Mouse (Mus musculus): ENCODE data around the gene Hddc3.
A peak's percentile ranks its signal among the peaks of the same experiment; 100 is the strongest.
"Not testable (repeated sequence)": the region's sequence is repeated elsewhere in the genome, so short reads cannot be mapped to it uniquely, and the experiment has no call there.

Gene Hddc3

GRCm38 (mm10) chr7:80342858-80343257 is at the start of gene Hddc3:
Hddc3 (plus strand) TSS chr7:80343104.
- peak; percentile 82 to 97 for DNase-seq

GRCm38 (mm10) chr7:80294062-80294763 is 48.7 kb upstream of the Hddc3 start, which contains the start of gene Prc1:
Prc1 (plus strand) TSS chr7:80294450.
- peak; percentile 96 to 98 for DNase-seq

GRCm38 (mm10) chr7:80294764-80295648 is 47.9 kb upstream of the Hddc3 start:
- no peak for DNase-seq

- no peak for DNase-seq
Measured at GRCm38 (mm10) chr7:80296462-80296861, 46.4 kb upstream of the Hddc3 start.

- no peak for DNase-seq
Measured at GRCm38 (mm10) chr7:80297041-80297440, 45.9 kb upstream of the Hddc3 start.

- DNase-seq = no peak
Measured at GRCm38 (mm10) chr7:80298754-80299153, 44.1 kb upstream of the Hddc3 start.

- no peak for DNase-seq
Measured at GRCm38 (mm10) chr7:80299568-80299967, 43.3 kb upstream of the Hddc3 start.

GRCm38 (mm10) chr7:80301522-80301921 is 41.4 kb upstream of the Hddc3 start:
- DNase-seq = no peak

- DNase-seq = no peak
Measured at GRCm38 (mm10) chr7:80307766-80308165, 35.1 kb upstream of the Hddc3 start.

- DNase-seq = no peak
Measured at GRCm38 (mm10) chr7:80310771-80311170, 32.1 kb upstream of the Hddc3 start.

- DNase-seq = no peak
Measured at GRCm38 (mm10) chr7:80315733-80316132, 27.2 kb upstream of the Hddc3 start.

GRCm38 (mm10) chr7:80317439-80318115 is 25.3 kb upstream of the Hddc3 start:
- no peak for DNase-seq

GRCm38 (mm10) chr7:80318670-80319069 is 24.2 kb upstream of the Hddc3 start:
- DNase-seq = no peak

GRCm38 (mm10) chr7:80319846-80320496 is 22.9 kb upstream of the Hddc3 start:
- no peak for DNase-seq

GRCm38 (mm10) chr7:80323336-80323735 is 19.6 kb upstream of the Hddc3 start:
- DNase-seq = no peak

- DNase-seq = peak; percentile 84 to 94
Measured at GRCm38 (mm10) chr7:80324043-80324815, 18.7 kb upstream of the Hddc3 start, which contains the start of gene Rccd1. Rccd1 (minus strand) TSS chr7:80324454.

- DNase-seq = not testable (repeated sequence)
Measured at GRCm38 (mm10) chr7:80324816-80325119, 18.1 kb upstream of the Hddc3 start.

- DNase-seq = no peak
Measured at GRCm38 (mm10) chr7:80325292-80325868, 17.5 kb upstream of the Hddc3 start.

- DNase-seq = no peak
Measured at GRCm38 (mm10) chr7:80326076-80326475, 16.8 kb upstream of the Hddc3 start.

GRCm38 (mm10) chr7:80330278-80330677 is 12.6 kb upstream of the Hddc3 start:
- no peak for DNase-seq

GRCm38 (mm10) chr7:80331433-80331832 is 11.5 kb upstream of the Hddc3 start:
- DNase-seq = no peak

GRCm38 (mm10) chr7:80334848-80335247 is 8.1 kb upstream of the Hddc3 start:
- no peak for DNase-seq
